Mouse (Mus musculus): ENCODE data around the gene Gm8246. TPM values are rescaled to one million over a fixed set of nuclear protein-coding genes. Genes with fewer than 3 reads are reported as not detected.
"Not testable (repeated sequence)": the region's sequence is repeated elsewhere in the genome, so short reads cannot be mapped to it uniquely, and the experiment has no call there.

Gm8246 gene
- not detected in 2 replicates for total RNA-seq (2012; rRNA removed)

DNA sequence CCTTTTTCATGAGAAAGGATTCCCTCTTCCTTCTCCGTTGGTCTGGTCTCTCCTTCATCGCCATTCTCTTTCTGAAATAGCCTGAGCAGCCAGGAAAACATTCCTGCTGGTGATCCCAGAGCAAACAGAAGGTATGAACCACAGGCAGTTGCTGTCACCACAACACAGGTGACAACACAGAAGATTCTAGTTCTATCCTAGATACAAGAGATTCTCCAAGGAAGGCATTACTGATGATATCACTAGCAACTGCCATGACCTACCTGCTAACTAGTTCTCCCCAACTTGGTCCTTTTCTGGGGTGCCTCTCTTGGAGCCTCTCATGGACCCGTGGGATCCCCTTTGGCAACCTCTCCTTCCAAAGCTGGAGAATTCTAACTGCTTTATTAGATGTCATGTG is at the start of gene Gm8246:
Gm8246 (minus strand) TSS at position 101 of the 400 bp plus-strand sequence.
- DNase-seq (ENCODE audit: low read depth, low spot score); H3K9ac ChIP-seq (ENCODE audit: insufficient read depth, low read depth, low read length, poor library complexity, severe bottlenecking); H3K27ac ChIP-seq (ENCODE audit: insufficient read depth, low read depth, low read length, poor library complexity, severe bottlenecking); in situ Hi-C loops (cut with MboI; ENCODE audit: low sequenced_read_pairs in 2 of 2, unreplicated experiment in 2 of 2); H3K4me1 ChIP-seq (ENCODE audit: control insufficient read depth in 2 of 2, insufficient read depth in 2 of 2, low read length in 2 of 2, poor library complexity in 1 of 2); H3K36me3 ChIP-seq (ENCODE audit: control insufficient read depth, insufficient read depth, low read length, poor library complexity, severe bottlenecking); H3K9me3 ChIP-seq (ENCODE audit: control insufficient read depth, insufficient read depth, low read depth, low read length); H3K4me3 ChIP-seq (ENCODE audit: insufficient read depth in 1 of 2, low read depth in 1 of 2, low read length in 2 of 2, poor library complexity in 1 of 2, severe bottlenecking in 1 of 2): not testable (repeated sequence)

DNA sequence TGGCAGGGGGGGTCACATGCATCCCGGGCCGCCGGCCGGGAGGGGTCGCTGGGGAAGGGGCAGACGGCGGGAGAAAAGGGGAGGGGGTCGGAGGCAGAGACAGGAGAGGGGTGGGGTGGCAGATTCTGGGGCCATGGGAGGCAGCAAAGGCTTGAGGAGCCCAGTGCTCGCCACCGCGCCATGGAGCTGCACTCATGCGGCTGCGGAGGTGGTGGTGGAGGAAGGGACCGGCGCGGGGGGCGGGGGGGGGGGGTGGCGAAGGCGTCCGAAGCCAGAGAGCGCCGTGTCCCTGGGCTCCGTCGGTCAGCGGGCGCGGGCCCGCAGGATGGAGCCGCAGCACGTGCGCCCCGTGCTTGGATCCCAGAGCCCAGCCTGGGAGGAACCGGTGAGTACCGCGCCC is 23.7 kb upstream of the Gm8246 start, which contains the start of gene Gm3488:
Gm3488 (plus strand) TSS at position 301 of the 400 bp plus-strand sequence.
- H3K4me3 ChIP-seq (ENCODE audit: insufficient read depth in 1 of 2, low read depth in 1 of 2, low read length in 2 of 2, poor library complexity in 1 of 2, severe bottlenecking in 1 of 2); in situ Hi-C loops (cut with MboI; ENCODE audit: low sequenced_read_pairs in 2 of 2, unreplicated experiment in 2 of 2); H3K9ac ChIP-seq (ENCODE audit: insufficient read depth, low read depth, low read length, poor library complexity, severe bottlenecking); DNase-seq (ENCODE audit: low read depth, low spot score); H3K27ac ChIP-seq (ENCODE audit: insufficient read depth, low read depth, low read length, poor library complexity, severe bottlenecking); H3K4me1 ChIP-seq (ENCODE audit: control insufficient read depth in 2 of 2, insufficient read depth in 2 of 2, low read length in 2 of 2, poor library complexity in 1 of 2); H3K36me3 ChIP-seq (ENCODE audit: control insufficient read depth, insufficient read depth, low read length, poor library complexity, severe bottlenecking); H3K9me3 ChIP-seq (ENCODE audit: control insufficient read depth, insufficient read depth, low read depth, low read length): not testable (repeated sequence)

DNA sequence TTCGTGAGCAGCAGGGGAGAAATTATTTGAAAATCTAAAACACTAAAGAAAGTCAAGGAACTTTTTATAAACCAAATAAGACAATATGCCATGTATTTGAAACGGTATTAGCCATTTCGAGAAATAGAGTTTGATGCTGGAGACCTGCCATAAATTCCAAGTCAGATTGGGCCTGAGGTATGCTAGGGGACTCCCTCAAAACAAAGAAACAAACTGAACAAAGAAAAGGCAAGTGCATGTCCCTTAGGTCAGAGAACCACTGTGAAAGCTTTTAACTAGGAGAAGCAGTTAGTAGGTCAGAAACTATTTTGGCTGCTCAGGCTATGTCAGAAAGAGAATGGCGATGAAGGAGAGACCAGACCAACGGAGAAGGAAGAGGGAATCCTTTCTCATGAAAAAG is 6.3 kb upstream of the Gm8246 start, which contains the start of gene Gm3187:
Gm3187 (plus strand) TSS at position 301 of the 400 bp plus-strand sequence.
- H3K9ac ChIP-seq (ENCODE audit: insufficient read depth, low read depth, low read length, poor library complexity, severe bottlenecking); H3K36me3 ChIP-seq (ENCODE audit: control insufficient read depth, insufficient read depth, low read length, poor library complexity, severe bottlenecking); H3K4me1 ChIP-seq (ENCODE audit: control insufficient read depth in 2 of 2, insufficient read depth in 2 of 2, low read length in 2 of 2, poor library complexity in 1 of 2); H3K27ac ChIP-seq (ENCODE audit: insufficient read depth, low read depth, low read length, poor library complexity, severe bottlenecking); H3K9me3 ChIP-seq (ENCODE audit: control insufficient read depth, insufficient read depth, low read depth, low read length); H3K4me3 ChIP-seq (ENCODE audit: insufficient read depth in 1 of 2, low read depth in 1 of 2, low read length in 2 of 2, poor library complexity in 1 of 2, severe bottlenecking in 1 of 2); in situ Hi-C loops (cut with MboI; ENCODE audit: low sequenced_read_pairs in 2 of 2, unreplicated experiment in 2 of 2); DNase-seq (ENCODE audit: low read depth, low spot score): not testable (repeated sequence)

DNA sequence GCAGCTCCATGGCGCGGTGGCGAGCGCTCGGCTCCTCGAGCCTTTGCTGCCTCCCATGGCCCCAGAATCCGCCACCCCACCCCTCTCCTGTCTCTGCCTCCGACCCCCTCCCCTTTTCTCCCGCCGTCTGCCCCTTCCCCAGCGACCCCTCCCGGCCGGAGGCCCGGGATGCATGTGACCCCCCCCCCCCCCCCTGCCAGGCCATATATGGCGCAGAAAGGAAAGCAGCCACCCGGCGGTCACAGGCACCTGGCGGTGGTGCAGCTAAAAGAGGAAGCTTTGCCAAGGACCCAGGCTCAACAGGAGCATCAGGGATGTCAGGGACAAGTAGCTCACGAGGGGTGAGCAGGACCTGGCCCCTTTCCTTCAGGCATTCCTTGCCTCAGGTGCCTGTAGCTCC is 17.2 kb downstream of the Gm8246 start:
- H3K27ac ChIP-seq (ENCODE audit: insufficient read depth, low read depth, low read length, poor library complexity, severe bottlenecking); H3K9ac ChIP-seq (ENCODE audit: insufficient read depth, low read depth, low read length, poor library complexity, severe bottlenecking); H3K9me3 ChIP-seq (ENCODE audit: control insufficient read depth, insufficient read depth, low read depth, low read length); H3K4me3 ChIP-seq (ENCODE audit: insufficient read depth in 1 of 2, low read depth in 1 of 2, low read length in 2 of 2, poor library complexity in 1 of 2, severe bottlenecking in 1 of 2); in situ Hi-C loops (cut with MboI; ENCODE audit: low sequenced_read_pairs in 2 of 2, unreplicated experiment in 2 of 2); H3K36me3 ChIP-seq (ENCODE audit: control insufficient read depth, insufficient read depth, low read length, poor library complexity, severe bottlenecking); DNase-seq (ENCODE audit: low read depth, low spot score); H3K4me1 ChIP-seq (ENCODE audit: control insufficient read depth in 2 of 2, insufficient read depth in 2 of 2, low read length in 2 of 2, poor library complexity in 1 of 2): not testable (repeated sequence)

DNA sequence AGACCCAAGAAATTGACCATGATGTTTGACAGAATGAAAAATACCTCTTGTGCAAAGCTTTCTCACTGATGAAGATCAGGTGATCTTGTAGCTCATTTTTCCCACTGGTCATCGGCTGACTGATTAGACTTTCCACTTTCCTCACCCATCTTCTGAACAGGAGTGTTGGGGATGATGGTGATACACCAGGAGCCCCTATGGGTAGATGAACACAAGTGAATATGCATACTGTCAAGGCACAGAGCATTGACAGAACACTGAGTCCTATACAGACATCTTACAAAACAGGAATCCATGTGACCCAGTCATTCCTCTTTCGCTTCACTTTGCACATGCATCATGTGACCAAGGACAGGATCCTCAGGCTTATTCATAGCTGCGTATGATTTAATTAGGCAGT is 22.3 kb downstream of the Gm8246 start, which contains the start of gene Gm3194:
Gm3194 (minus strand) TSS at position 101 of the 400 bp plus-strand sequence.
- H3K9ac ChIP-seq (ENCODE audit: insufficient read depth, low read depth, low read length, poor library complexity, severe bottlenecking); H3K9me3 ChIP-seq (ENCODE audit: control insufficient read depth, insufficient read depth, low read depth, low read length); H3K4me1 ChIP-seq (ENCODE audit: control insufficient read depth in 2 of 2, insufficient read depth in 2 of 2, low read length in 2 of 2, poor library complexity in 1 of 2); H3K4me3 ChIP-seq (ENCODE audit: insufficient read depth in 1 of 2, low read depth in 1 of 2, low read length in 2 of 2, poor library complexity in 1 of 2, severe bottlenecking in 1 of 2); H3K36me3 ChIP-seq (ENCODE audit: control insufficient read depth, insufficient read depth, low read length, poor library complexity, severe bottlenecking); in situ Hi-C loops (cut with MboI; ENCODE audit: low sequenced_read_pairs in 2 of 2, unreplicated experiment in 2 of 2); H3K27ac ChIP-seq (ENCODE audit: insufficient read depth, low read depth, low read length, poor library complexity, severe bottlenecking); DNase-seq (ENCODE audit: low read depth, low spot score): not testable (repeated sequence)

Other genes starting within 250 kb of the Gm8246 start
- gene Gm3526, start 217.2 kb downstream of the Gm8246 start, total RNA-seq (2012; rRNA removed): 0.22 TPM in 1 of 2 replicates, not detected in the other
- gene Gm3542, start 142.9 kb downstream of the Gm8246 start, total RNA-seq (2012; rRNA removed): not detected in 2 replicates
- gene Gm3500, start 88.8 kb downstream of the Gm8246 start, total RNA-seq (2012; rRNA removed): 0.13 and 0.53 TPM in 2 replicates
- 2.3 and 7.5 TPM in 2 replicates for gene Gm3194, start 22.4 kb downstream of the Gm8246 start, total RNA-seq (2012; rRNA removed)
- gene Gm3187, start 6.4 kb upstream of the Gm8246 start, total RNA-seq (2012; rRNA removed): not detected in 2 replicates
- gene Gm3488, start 23.8 kb upstream of the Gm8246 start, total RNA-seq (2012; rRNA removed): 3.0 TPM in 2 replicates
- gene Gm3532, start 60.7 kb upstream of the Gm8246 start, total RNA-seq (2012; rRNA removed): not detected in 2 replicates
- gene Gm8265, start 155.2 kb upstream of the Gm8246 start, total RNA-seq (2012; rRNA removed): not detected in 2 replicates
- gene Gm9603, start 209.6 kb upstream of the Gm8246 start, total RNA-seq (2012; rRNA removed): not detected in 2 replicates

Measured in ES-E14 (cell line).